7 mouse cellular contexts compared by ENCODE assay signal in genomic region chr9:64281781-64282178, GRCm38 (mm10). TPM values are rescaled to one million over a fixed set of nuclear protein-coding genes. Genes with fewer than 3 reads are reported as not detected.
DNase-seq lines count a peak whose midpoint lies in the region; ATAC-seq and TF ChIP-seq lines count a peak whose summit lies in the region.

No protein-coding gene starts in this region.

- DNase-seq in lung, postnatal 4 days: no peak
- DNase-seq in retina, postnatal 1 day: no peak
- no peak for DNase-seq in layer of hippocampus, postnatal 36 days

- H3K36me3 ChIP-seq in lung, embryonic 16.5 days (ENCODE audit: control insufficient read depth, insufficient read depth, low read length): no peaks in the 10 kb centered on the region
- H3K36me3 ChIP-seq in limb, embryonic 13.5 days: peaks cover 10% of the 10 kb centered on the region
- no peaks in the 10 kb centered on the region for H3K36me3 ChIP-seq in stomach, embryonic 15.5 days

- no peak for TF ChIP-seq CTCF in embryonic fibroblast, embryonic 13.5 days (IDR thresholded peaks at IDR 0.05; ENCODE audit: borderline replicate concordance, insufficient read depth, low read length)

- no peak for TF ChIP-seq POLR2A in embryonic fibroblast, embryonic 13.5 days (IDR thresholded peaks at IDR 0.05; ENCODE audit: low read depth, low read length)

- H3K4me3 ChIP-seq in lung, embryonic 16.5 days (ENCODE audit: low read length): peak overlapping the region; percentile 90
- H3K4me3 ChIP-seq in embryonic fibroblast, embryonic 13.5 days (ENCODE audit: insufficient read depth, low read length): peak overlapping the region; percentile 81
- peak overlapping the region; percentile 78 for H3K4me3 ChIP-seq in limb, embryonic 13.5 days
- peak overlapping the region; percentile 90 for H3K4me3 ChIP-seq in stomach, embryonic 15.5 days (replicated peaks)

- H3K4me2 ChIP-seq in lung, embryonic 16.5 days (ENCODE audit: low read depth, low read length): peak overlapping the region; percentile 60
- H3K4me2 ChIP-seq in limb, embryonic 13.5 days (replicated peaks): peak overlapping the region; percentile 73
- H3K4me2 ChIP-seq in stomach, embryonic 15.5 days: peak overlapping the region; percentile 67

- peaks cover 7% of the 10 kb centered on the region for H3K4me1 ChIP-seq in lung, embryonic 16.5 days (replicated peaks; ENCODE audit: control insufficient read depth, insufficient read depth, low read length)
- peaks cover 5% of the 10 kb centered on the region; the same call in 1 of the 2 replicates for H3K4me1 ChIP-seq in embryonic fibroblast, embryonic 13.5 days (ENCODE audit: control insufficient read depth, insufficient read depth, low read length)
- H3K4me1 ChIP-seq in limb, embryonic 13.5 days: peaks cover 10% of the 10 kb centered on the region
- peaks cover 9% of the 10 kb centered on the region; the same call in 1 of the 2 replicates for H3K4me1 ChIP-seq in stomach, embryonic 15.5 days

- H3K9me3 ChIP-seq in lung, embryonic 16.5 days (ENCODE audit: control insufficient read depth, low read length): no peaks in the 10 kb centered on the region
- no peaks in the 10 kb centered on the region for H3K9me3 ChIP-seq in limb, embryonic 13.5 days
- H3K9me3 ChIP-seq in stomach, embryonic 15.5 days: no peaks in the 10 kb centered on the region

- peak; percentile 91 for ATAC-seq in lung, embryonic 16.5 days (ENCODE audit: low read depth)
- ATAC-seq in limb, embryonic 13.5 days (ENCODE audit: low FRiP score, low read depth): peak; percentile 85
- peak; percentile 90 for ATAC-seq in stomach, embryonic 15.5 days (ENCODE audit: insufficient read depth, low FRiP score, low read depth)

- H3K27me3 ChIP-seq in lung, embryonic 16.5 days (ENCODE audit: control insufficient read depth, insufficient read depth, low read depth, low read length): no peaks in the 10 kb centered on the region
- no peaks in the 10 kb centered on the region for H3K27me3 ChIP-seq in limb, embryonic 13.5 days
- H3K27me3 ChIP-seq in stomach, embryonic 15.5 days (replicated peaks): no peaks in the 10 kb centered on the region

- peak overlapping the region; percentile 91 for H3K27ac ChIP-seq in lung, embryonic 16.5 days (ENCODE audit: low read length)
- H3K27ac ChIP-seq in embryonic fibroblast, embryonic 13.5 days (ENCODE audit: insufficient read depth, low read length): peak overlapping the region; percentile 15
- peak overlapping the region; percentile 96 for H3K27ac ChIP-seq in limb, embryonic 13.5 days
- peak overlapping the region; percentile 93 for H3K27ac ChIP-seq in stomach, embryonic 15.5 days

- peak overlapping the region; percentile 92 for H3K9ac ChIP-seq in lung, embryonic 16.5 days (ENCODE audit: low read length)
- peak overlapping the region; percentile 96 for H3K9ac ChIP-seq in limb, embryonic 13.5 days
- H3K9ac ChIP-seq in stomach, embryonic 15.5 days: peak overlapping the region; percentile 96

- 0% methylated on average over 23 of the region's 24 CpGs for WGBS in lung, embryonic 16.5 days
- WGBS in limb, embryonic 13.5 days: under 1% methylated on average over 24 of the region's 24 CpGs
- WGBS in stomach, embryonic 15.5 days: under 1% methylated on average over 24 of the region's 24 CpGs

RNA-seq across cellular contexts. Expression of gene Tipin, which starts 0.4 kb away (rescaled TPM):
- polyA plus RNA-seq in lung, embryonic 16.5 days (2015; fragmentation: Nextera tagmentation; extraction: Ambion mirVana): 206 and 224 TPM in 2 replicates
- polyA plus RNA-seq in embryonic fibroblast, embryonic 13.5 days (2011; ENCODE audit: insufficient read length, low read depth, missing spikeins): 88.9 and 104 TPM in 2 replicates
- 218 and 225 TPM in 2 replicates for polyA plus RNA-seq in limb, embryonic 13.5 days (2015; fragmentation: Nextera tagmentation; extraction: Ambion mirVana)
- polyA plus RNA-seq in stomach, embryonic 15.5 days (2015; fragmentation: Nextera tagmentation; extraction: Ambion mirVana): 182 and 194 TPM in 2 replicates
- 10 to 100 TPM; 13.5 to 16.9 TPM for total RNA-seq in layer of hippocampus, postnatal 36 days (2021)

RNA-seq across cellular contexts. Expression of gene Map2k1, which starts 28.3 kb away (rescaled TPM):
- polyA plus RNA-seq in lung, embryonic 16.5 days (2015; fragmentation: Nextera tagmentation; extraction: Ambion mirVana): 66.5 and 66.7 TPM in 2 replicates
- polyA plus RNA-seq in embryonic fibroblast, embryonic 13.5 days (2011; ENCODE audit: insufficient read length, low read depth, missing spikeins): 58.4 and 66.6 TPM in 2 replicates
- polyA plus RNA-seq in limb, embryonic 13.5 days (2015; fragmentation: Nextera tagmentation; extraction: Ambion mirVana): 79.0 and 80.1 TPM in 2 replicates
- polyA plus RNA-seq in stomach, embryonic 15.5 days (2015; fragmentation: Nextera tagmentation; extraction: Ambion mirVana): 85.5 and 88.6 TPM in 2 replicates
- total RNA-seq in layer of hippocampus, postnatal 36 days (2021): 100 to 1,000 TPM; 315 to 336 TPM

RNA-seq across cellular contexts. Expression of gene Uchl4, which starts 46.8 kb away (rescaled TPM):
- 1.4 and 3.9 TPM in 2 replicates for polyA plus RNA-seq in lung, embryonic 16.5 days (2015; fragmentation: Nextera tagmentation; extraction: Ambion mirVana)
- polyA plus RNA-seq in embryonic fibroblast, embryonic 13.5 days (2011; ENCODE audit: insufficient read length, low read depth, missing spikeins): 2.5 and 3.1 TPM in 2 replicates
- polyA plus RNA-seq in limb, embryonic 13.5 days (2015; fragmentation: Nextera tagmentation; extraction: Ambion mirVana): 3.0 and 3.2 TPM in 2 replicates
- polyA plus RNA-seq in stomach, embryonic 15.5 days (2015; fragmentation: Nextera tagmentation; extraction: Ambion mirVana): 3.2 and 5.0 TPM in 2 replicates
- total RNA-seq in layer of hippocampus, postnatal 36 days (2021): 1 to 10 TPM; 2.1 to 3.4 TPM

RNA-seq across cellular contexts. Expression of gene Dis3l, which starts 59.3 kb away (rescaled TPM):
- polyA plus RNA-seq in lung, embryonic 16.5 days (2015; fragmentation: Nextera tagmentation; extraction: Ambion mirVana): 20.9 and 21.4 TPM in 2 replicates
- polyA plus RNA-seq in embryonic fibroblast, embryonic 13.5 days (2011; ENCODE audit: insufficient read length, low read depth, missing spikeins): 16.3 and 17.4 TPM in 2 replicates
- 21.4 and 23.0 TPM in 2 replicates for polyA plus RNA-seq in limb, embryonic 13.5 days (2015; fragmentation: Nextera tagmentation; extraction: Ambion mirVana)
- polyA plus RNA-seq in stomach, embryonic 15.5 days (2015; fragmentation: Nextera tagmentation; extraction: Ambion mirVana): 17.9 and 20.4 TPM in 2 replicates
- 10 to 100 TPM; 28.6 to 30.3 TPM for total RNA-seq in layer of hippocampus, postnatal 36 days (2021)

Comparison
In these comparisons a context has a peak if more than half of its experiments do, and no peak if none do; other contexts are left out.
1. H3K27ac ChIP-seq: peak in every context shown above with its lines; median percentile 96 in limb, embryonic 13.5 days; 93 in stomach, embryonic 15.5 days; 91 in lung, embryonic 16.5 days; 15 in embryonic fibroblast, embryonic 13.5 days.